Mouse (Mus musculus) limb, embryonic 10.5 days (tissue): ENCODE data around the gene Rhag. TPM values are rescaled to one million over a fixed set of nuclear protein-coding genes. Genes with fewer than 3 reads are reported as not detected.

Source experiments
- DNase-seq: peaks from one replicate; pipeline ENCODE4 v3.0.0-alpha.2; 2017; ENCODE audit warnings: low spot score
- H3K27ac ChIP-seq: fragments of 300-500 bp; sonication (generic); 2 replicates; pipeline ENCODE4 v1.5.1; 2016; ENCODE audit warnings: mild to moderate bottlenecking
- H3K27me3 ChIP-seq: fragments of 300-500 bp; sonication (generic); 2 replicates; pipeline ENCODE4 v1.6.1; 2016; ENCODE audit warnings: low read depth, mild to moderate bottlenecking; ENCODE audit not compliant: poor library complexity, severe bottlenecking
- H3K36me3 ChIP-seq: fragments of 300-500 bp; sonication (generic); 2 replicates; pipeline ENCODE4 v1.6.1; 2016; ENCODE audit warnings: mild to moderate bottlenecking, moderate library complexity
- H3K4me1 ChIP-seq: fragments of 300-500 bp; sonication (generic); 2 replicates; pipeline ENCODE4 v1.6.1; 2016
- H3K4me3 ChIP-seq: fragments of 300-500 bp; sonication (generic); 2 replicates; pipeline ENCODE4 v1.5.1; 2016; ENCODE audit warnings: mild to moderate bottlenecking, moderate library complexity
- H3K9me3 ChIP-seq: fragments of 300-500 bp; sonication (generic); replicated peaks from 2 replicates; pipeline ENCODE4 v1.6.1; 2016; ENCODE audit warnings: mild to moderate bottlenecking
- WGBS: fragments of 180-500 bp; shearing (Covaris S2); methylation state at CpG from one replicate; pipeline ENCODE4 v1.1.7; 2016; 5-methylcytosine and 5-hydroxymethylcytosine counted together
- polyA plus RNA-seq: library from polyadenylated mRNA; unstranded; fragments of >200 nt; fragmentation: Nextera tagmentation; extraction: Ambion mirVana; gene quantifications from 2 replicates; pipeline ENCODE4 v1.2.1, GENCODE M21; 2016

Rhag gene
- polyA plus RNA-seq, 1 experiment from 2014 or later, result 5.5 TPM

- Histone ChIP-seq H3K27ac (no peak overlapping the region), H3K4me3 (no peak overlapping the region), H3K4me1 (no peaks in the 10 kb centered on the region), H3K27me3 (no peaks in the 10 kb centered on the region), H3K36me3 (no peaks in the 10 kb centered on the region), H3K9me3 (no peaks in the 10 kb centered on the region)
- DNase-seq, result no peak
- 84% methylated on average over 9 of the region's 9 CpGs for WGBS
Observed at GRCm38 (mm10) chr17:40821477-40821876, 10.6 kb downstream of the Rhag start.

DNA sequence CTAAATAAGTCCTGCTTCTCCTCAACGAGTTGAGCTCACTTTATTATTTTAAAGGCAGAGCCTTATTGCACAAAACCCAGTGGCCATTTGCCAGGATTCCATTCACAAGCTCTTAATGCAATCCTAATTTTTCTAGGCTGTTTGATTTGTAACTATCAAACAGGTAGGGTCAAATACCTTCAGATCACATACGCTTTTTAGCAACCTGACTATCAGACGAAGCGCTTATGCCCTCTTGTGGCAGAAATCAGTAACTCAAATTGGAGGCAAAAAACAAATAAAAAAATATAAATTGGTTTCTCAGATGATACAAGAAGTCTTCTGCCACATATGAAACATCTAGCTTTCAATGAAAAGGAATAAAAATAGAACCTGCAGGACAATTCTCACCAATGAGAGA is 12.9 kb downstream of the Rhag start:
- WGBS, result 33% methylated on average over 4 of the region's 4 CpGs
- H3K36me3 ChIP-seq, result no peaks in the 10 kb centered on the region

DNA sequence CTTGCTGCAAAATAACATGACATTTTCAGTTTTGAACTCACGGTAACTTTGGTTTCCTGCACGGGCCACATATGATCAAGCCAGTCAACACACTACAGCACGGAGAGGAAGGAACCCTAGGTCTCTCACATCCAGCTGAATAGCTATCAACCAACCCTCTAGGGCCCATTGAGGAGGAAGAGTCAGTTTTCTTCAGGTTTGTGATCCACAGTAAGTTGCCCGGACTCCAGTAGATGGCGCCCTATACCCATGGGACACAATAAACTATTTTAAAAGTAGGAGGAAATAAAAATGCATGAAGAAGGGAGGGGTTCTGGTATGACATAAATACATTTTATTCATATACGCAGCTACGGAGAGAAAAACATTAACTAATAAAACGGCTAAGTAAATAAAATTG is 13.6 kb downstream of the Rhag start:
- H3K4me3 ChIP-seq, result no peak overlapping the region
- H3K4me1 ChIP-seq, result no peaks in the 10 kb centered on the region
- H3K27ac ChIP-seq, result no peak overlapping the region
- no peaks in the 10 kb centered on the region for H3K36me3 ChIP-seq
- WGBS, result 61% methylated on average over 8 of the region's 8 CpGs
- H3K9me3 ChIP-seq, result no peaks in the 10 kb centered on the region
- H3K27me3 ChIP-seq, result no peaks in the 10 kb centered on the region
- DNase-seq, result no peak

More for the DNA sequence above, 12.9 kb downstream of the Rhag start:
- H3K4me3 ChIP-seq, result no peak overlapping the region
- no peaks in the 10 kb centered on the region for H3K9me3 ChIP-seq
- no peak overlapping the region for H3K27ac ChIP-seq
- DNase-seq, result no peak
- no peaks in the 10 kb centered on the region for H3K27me3 ChIP-seq
- no peaks in the 10 kb centered on the region for H3K4me1 ChIP-seq

GRCm38 (mm10) chr17:40831870-40832269 is 20.9 kb downstream of the Rhag start:
- no peak for DNase-seq
- Histone ChIP-seq H3K36me3 (no peaks in the 10 kb centered on the region), H3K27ac (no peak overlapping the region), H3K4me3 (no peak overlapping the region), H3K4me1 (no peaks in the 10 kb centered on the region), H3K27me3 (no peaks in the 10 kb centered on the region), H3K9me3 (no peaks in the 10 kb centered on the region)
- WGBS, result 60% methylated on average over 2 of the region's 2 CpGs

DNA sequence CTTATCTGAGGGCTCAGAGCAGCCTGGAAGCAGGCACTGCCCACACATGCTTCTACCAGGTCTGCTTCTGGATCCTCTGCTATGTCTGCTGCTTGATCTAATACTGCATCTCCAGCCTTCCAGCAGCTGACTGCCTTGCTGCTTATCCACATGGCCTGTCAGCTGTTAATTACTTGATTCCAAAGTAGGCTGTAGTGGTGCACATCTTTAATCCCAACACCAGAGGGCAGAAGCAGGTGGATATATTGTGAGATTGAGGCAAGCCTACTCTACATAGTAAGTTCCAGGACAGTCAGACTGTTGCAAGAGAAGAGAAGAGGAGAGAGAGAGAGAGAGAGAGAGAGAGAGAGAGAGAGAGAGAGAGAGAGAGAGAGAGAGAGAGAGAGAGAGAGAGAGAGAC is 26.4 kb downstream of the Rhag start:
- no peak overlapping the region for H3K27ac ChIP-seq
- H3K4me3 ChIP-seq, result no peak overlapping the region
- H3K36me3 ChIP-seq, result no peaks in the 10 kb centered on the region
- no peaks in the 10 kb centered on the region for H3K27me3 ChIP-seq
- H3K4me1 ChIP-seq, result no peaks in the 10 kb centered on the region
- no peak for DNase-seq
- no peaks in the 10 kb centered on the region for H3K9me3 ChIP-seq

GRCm38 (mm10) chr17:40855065-40855464 is 44.1 kb downstream of the Rhag start:
- Histone ChIP-seq H3K4me3 (no peak overlapping the region), H3K27ac (no peak overlapping the region), H3K36me3 (no peaks in the 10 kb centered on the region), H3K4me1 (no peaks in the 10 kb centered on the region), H3K9me3 (no peaks in the 10 kb centered on the region), H3K27me3 (no peaks in the 10 kb centered on the region)
- no peak for DNase-seq

DNA sequence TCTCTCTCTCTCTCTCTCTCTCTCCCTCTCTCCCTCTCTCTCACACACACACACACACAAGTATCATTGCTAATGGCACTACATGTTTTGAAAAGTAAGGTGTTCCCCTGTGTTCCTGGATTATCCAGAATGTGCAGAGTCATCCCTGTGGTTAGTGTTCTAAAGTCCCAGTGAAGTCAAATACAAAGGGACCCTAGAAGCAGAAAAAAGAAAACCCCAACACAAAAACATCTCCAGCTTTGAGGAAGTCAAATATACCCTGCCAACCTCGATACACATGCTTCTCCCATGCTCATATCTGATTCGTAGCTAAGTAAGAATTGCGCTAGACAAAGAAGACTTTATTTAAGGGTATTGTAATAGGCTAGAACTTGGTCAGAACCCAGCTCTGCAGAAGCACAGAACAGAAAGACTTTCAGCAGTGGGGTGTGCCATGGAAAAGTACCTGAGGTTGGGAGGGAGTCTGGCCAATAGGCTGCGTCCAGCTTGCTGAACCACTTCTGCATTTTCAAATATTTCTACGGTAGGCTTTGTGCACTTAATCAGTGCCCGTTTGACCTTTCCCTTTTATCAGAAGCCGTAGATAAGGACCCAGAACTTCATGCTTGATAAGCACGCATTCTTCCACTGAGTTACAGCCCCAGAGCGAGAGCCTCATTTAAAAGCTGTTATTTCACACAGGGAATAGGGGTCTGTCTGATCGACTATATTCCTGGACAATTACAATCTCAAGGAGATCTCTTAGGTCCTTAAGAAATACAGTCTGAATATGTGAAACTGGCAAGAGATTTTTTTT is 58.2 kb downstream of the Rhag start:
- Histone ChIP-seq H3K9me3 (no peaks in the 10 kb centered on the region), H3K27me3 (no peaks in the 10 kb centered on the region), H3K4me1 (no peaks in the 10 kb centered on the region), H3K27ac (no peak overlapping the region), H3K36me3 (no peaks in the 10 kb centered on the region), H3K4me3 (no peak overlapping the region)
- 81% methylated on average over 10 of the region's 10 CpGs for WGBS
- DNase-seq, result no peak

DNA sequence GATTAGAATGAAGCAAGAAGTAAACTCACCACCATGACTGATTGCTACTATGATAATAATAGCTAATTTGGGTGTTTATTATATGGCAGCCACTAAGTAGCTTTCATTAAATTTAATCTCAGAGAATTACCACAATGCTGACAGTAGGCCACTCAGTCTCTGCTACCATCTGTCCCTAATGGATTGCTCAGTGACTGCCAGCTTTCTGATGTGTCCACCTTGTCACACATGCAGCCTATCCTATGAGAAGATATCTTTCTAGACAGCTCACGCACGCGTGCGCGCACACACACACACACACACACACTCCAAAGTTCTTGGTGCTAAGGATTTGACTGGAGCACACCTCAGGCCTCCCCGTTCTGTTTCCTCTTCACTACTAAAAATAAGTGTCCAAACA is 61.7 kb downstream of the Rhag start:
- no peaks in the 10 kb centered on the region for H3K27me3 ChIP-seq
- no peak for DNase-seq
- WGBS, result 94% methylated on average over 6 of the region's 6 CpGs
- H3K27ac ChIP-seq, result no peak overlapping the region
- no peak overlapping the region for H3K4me3 ChIP-seq
- H3K4me1 ChIP-seq, result no peaks in the 10 kb centered on the region
- no peaks in the 10 kb centered on the region for H3K9me3 ChIP-seq
- H3K36me3 ChIP-seq, result no peaks in the 10 kb centered on the region

DNA sequence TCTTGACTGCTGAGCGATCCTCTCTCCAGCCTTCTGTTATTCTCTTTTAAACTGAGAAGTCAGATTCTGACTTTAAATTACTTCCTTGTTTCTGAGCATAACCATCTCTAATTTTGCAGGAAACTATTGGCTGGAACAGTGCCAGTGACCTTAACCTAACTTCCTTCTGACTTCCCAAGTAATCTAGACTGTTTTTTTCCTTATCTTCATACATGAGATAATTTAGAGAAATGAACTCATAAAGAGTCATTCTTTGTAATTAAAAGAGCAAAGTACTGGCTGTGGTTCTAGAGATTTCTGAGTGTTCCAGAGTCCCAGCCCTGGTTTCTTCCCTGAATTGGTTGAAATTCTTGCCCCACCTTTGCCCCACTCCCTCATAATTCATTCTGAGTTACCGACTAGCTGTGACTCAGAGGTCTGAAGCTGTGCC is 62.7 kb downstream of the Rhag start:
- Histone ChIP-seq H3K27ac (no peak overlapping the region), H3K9me3 (no peaks in the 10 kb centered on the region), H3K4me1 (no peaks in the 10 kb centered on the region), H3K27me3 (no peaks in the 10 kb centered on the region), H3K4me3 (no peak overlapping the region), H3K36me3 (no peaks in the 10 kb centered on the region)
- DNase-seq, result no peak
- 45% methylated on average over 2 of the region's 2 CpGs for WGBS

- Histone ChIP-seq H3K4me3 (no peak overlapping the region), H3K4me1 (0 out of 2 replicates have a peak, but pooled peaks cover 2% of the 10 kb centered on the region), H3K27ac (no peak overlapping the region), H3K36me3 (no peaks in the 10 kb centered on the region), H3K27me3 (no peaks in the 10 kb centered on the region), H3K9me3 (no peaks in the 10 kb centered on the region)
- 89% methylated on average over 3 of the region's 3 CpGs for WGBS
- no peak for DNase-seq
Observed at GRCm38 (mm10) chr17:40874701-40875100, 63.8 kb downstream of the Rhag start.

GRCm38 (mm10) chr17:40875568-40875967 is 64.6 kb downstream of the Rhag start:
- H3K4me3 ChIP-seq, result no peak overlapping the region
- 95% methylated on average over 1 of the region's 1 CpGs for WGBS
- H3K36me3 ChIP-seq, result no peaks in the 10 kb centered on the region
- 0 out of 2 replicates have a peak, but pooled peaks cover 2% of the 10 kb centered on the region for H3K4me1 ChIP-seq
- no peak for DNase-seq
- no peaks in the 10 kb centered on the region for H3K27me3 ChIP-seq
- no peak overlapping the region for H3K27ac ChIP-seq
- H3K9me3 ChIP-seq, result no peaks in the 10 kb centered on the region

DNA sequence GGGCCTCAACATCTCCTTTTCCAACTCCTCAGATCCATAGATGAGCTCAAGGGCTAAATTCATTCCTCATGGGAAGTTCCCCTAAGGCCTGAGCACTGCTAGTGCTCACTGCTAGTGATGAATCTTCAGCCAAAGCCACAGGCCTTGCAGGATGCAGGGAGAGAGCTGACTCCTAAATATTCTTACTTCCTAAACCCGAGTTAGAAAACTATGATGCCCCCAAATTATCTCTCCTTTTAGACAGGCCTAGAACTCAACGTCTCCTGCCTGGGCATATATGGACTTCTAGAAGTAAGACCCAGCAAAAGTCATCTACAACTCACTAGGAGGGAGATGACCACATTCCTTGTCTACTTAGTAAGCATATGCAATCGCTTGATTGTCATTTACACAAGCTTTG is 66.8 kb downstream of the Rhag start:
- DNase-seq, result no peak
- WGBS, result 42% methylated on average over 3 of the region's 3 CpGs
- Histone ChIP-seq H3K4me3 (no peak overlapping the region), H3K27ac (no peak overlapping the region), H3K9me3 (no peaks in the 10 kb centered on the region), H3K36me3 (no peaks in the 10 kb centered on the region), H3K4me1 (0 out of 2 replicates have a peak, but pooled peaks cover 2% of the 10 kb centered on the region), H3K27me3 (no peaks in the 10 kb centered on the region)

DNA sequence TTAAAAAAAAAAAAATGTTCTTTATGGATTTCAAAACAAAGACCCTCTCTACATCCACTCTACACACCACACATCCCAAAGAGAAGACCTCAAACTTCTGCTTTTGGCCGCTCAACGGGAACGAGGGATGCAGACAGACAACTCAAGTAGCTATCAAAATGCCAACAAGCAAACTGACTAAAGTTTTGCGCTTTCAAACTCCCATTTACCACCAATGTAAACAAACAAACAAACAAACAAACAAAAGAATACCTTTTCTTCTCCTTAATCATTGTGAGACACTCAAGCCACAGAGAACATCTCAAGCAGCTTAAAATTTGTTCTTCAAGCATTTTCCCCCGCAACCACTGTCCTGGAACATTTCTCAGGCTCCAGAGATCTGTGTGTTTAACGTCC is 68.6 kb downstream of the Rhag start:
- no peaks in the 10 kb centered on the region for H3K27me3 ChIP-seq
- WGBS, result 5% methylated on average over 6 of the region's 6 CpGs
- H3K27ac ChIP-seq, result peak overlapping the region; percentile 83

More for the DNA sequence above, 68.6 kb downstream of the Rhag start:
- H3K4me3 ChIP-seq, result peak overlapping the region; percentile 68
- H3K9me3 ChIP-seq, result no peaks in the 10 kb centered on the region
- H3K4me1 ChIP-seq, result 0 out of 2 replicates have a peak, but pooled peaks cover 2% of the 10 kb centered on the region
- H3K36me3 ChIP-seq, result no peaks in the 10 kb centered on the region
- DNase-seq, result no peak
